Mouse (Mus musculus) MEL (cell line): Measurements from ENCODE around the gene Rnf217. TPM values are rescaled to one million over a fixed set of nuclear protein-coding genes. Genes with fewer than 3 reads are reported as not detected.

Experiments used
- DNase-seq: peaks from one replicate; pipeline ENCODE4 v3.0.0; 2011; ENCODE audit warnings: low read depth, low spot score
- H3K27ac ChIP-seq: 2 replicates; pipeline ENCODE4 v1.5.1; 2012; ENCODE audit warnings: low read depth, mild to moderate bottlenecking, control low read depth, low read length, moderate library complexity; ENCODE audit not compliant: control insufficient read depth
- H3K27me3 ChIP-seq, 2 experiments: fragments of 150-350 bp in 1 of 2; sonication (generic) in 1 of 2; 2 replicates each; pipeline ENCODE4 v1.6.1; 2012; ENCODE audit warnings: low read length in 2 of 2, mild to moderate bottlenecking in 2 of 2, improper control_type of control experiment in 1 of 2, moderate library complexity in 1 of 2; ENCODE audit not compliant: insufficient read depth in 2 of 2, control insufficient read depth in 1 of 2
- H3K36me3 ChIP-seq, 2 experiments: 2 replicates each; pipeline ENCODE4 v1.6.1; 2012 to 2014; ENCODE audit warnings: low read length in 2 of 2, improper control_type of control experiment in 1 of 2, inconsistent platforms in 1 of 2, mild to moderate bottlenecking in 1 of 2; ENCODE audit not compliant: insufficient read depth in 2 of 2, control insufficient read depth in 1 of 2
- H3K4me1 ChIP-seq, 2 experiments: fragments of 150-350 bp in 1 of 2; sonication (generic) in 1 of 2; 2 replicates each; pipeline ENCODE4 v1.6.1; 2012; ENCODE audit warnings: low read length in 2 of 2, improper control_type of control experiment in 1 of 2, mild to moderate bottlenecking in 1 of 2; ENCODE audit not compliant: insufficient read depth in 2 of 2, control insufficient read depth in 1 of 2
- H3K4me3 ChIP-seq, 2 experiments: fragments of 150-350 bp in 1 of 2; sonication (generic) in 1 of 2; 2 replicates each; pipeline ENCODE4 v1.5.1; 2012; ENCODE audit warnings: low read depth in 2 of 2, low read length in 2 of 2, mild to moderate bottlenecking in 2 of 2, moderate library complexity in 2 of 2, control low read depth in 1 of 2, improper control_type of control experiment in 1 of 2; ENCODE audit not compliant: control insufficient read depth in 1 of 2, insufficient read depth in 1 of 2
- H3K79me2 ChIP-seq: 2 replicates; pipeline ENCODE4 v1.6.1; 2012; ENCODE audit warnings: mild to moderate bottlenecking, low read length, moderate library complexity; ENCODE audit not compliant: control insufficient read depth, poor library complexity, insufficient read depth
- H3K9ac ChIP-seq: 2 replicates; pipeline ENCODE4 v1.6.1; 2012; ENCODE audit warnings: low read depth, mild to moderate bottlenecking, control low read depth, low read length, moderate library complexity; ENCODE audit not compliant: control insufficient read depth, poor library complexity, severe bottlenecking
- H3K9me3 ChIP-seq: fragments of 150-350 bp; sonication (generic); replicated peaks from 2 replicates; pipeline ENCODE4 v1.6.1; 2012; ENCODE audit warnings: mild to moderate bottlenecking, low read length, improper control_type of control experiment, moderate library complexity; ENCODE audit not compliant: insufficient read depth
- BHLHE40 ChIP-seq: IDR thresholded peaks from 2 replicates; pipeline ENCODE4 v1.6.1; 2012; ENCODE audit warnings: low read depth, mild to moderate bottlenecking, inconsistent platforms, low read length, improper control_type of control experiment, borderline replicate concordance
- CHD2 ChIP-seq: IDR thresholded peaks from 2 replicates; pipeline ENCODE4 v1.6.1; 2011; ENCODE audit warnings: low read length, improper control_type of control experiment
- E2F4 ChIP-seq: IDR thresholded peaks from 2 replicates; pipeline ENCODE4 v1.6.1; 2011; ENCODE audit warnings: low read depth, low read length, improper control_type of control experiment, borderline replicate concordance
- GABPA ChIP-seq: IDR thresholded peaks from 2 replicates; pipeline ENCODE4 v1.6.1; 2012; ENCODE audit warnings: low read depth, mild to moderate bottlenecking, inconsistent platforms, low read length, improper control_type of control experiment, moderate library complexity
- GATA1 ChIP-seq: IDR thresholded peaks from 2 replicates; pipeline ENCODE4 v1.6.1; 2011; ENCODE audit warnings: low read depth, low read length, improper control_type of control experiment
- MAX ChIP-seq: IDR thresholded peaks from 2 replicates; pipeline ENCODE4 v1.6.1; 2011; ENCODE audit warnings: low read length, improper control_type of control experiment
- MAZ ChIP-seq: IDR thresholded peaks from 2 replicates; pipeline ENCODE4 v1.6.1; 2012; ENCODE audit warnings: low read depth, mild to moderate bottlenecking, inconsistent platforms, low read length, improper control_type of control experiment
- MEF2A ChIP-seq: IDR thresholded peaks from 2 replicates; pipeline ENCODE4 v1.6.1; 2014; ENCODE audit warnings: low read depth, mild to moderate bottlenecking, inconsistent platforms, low read length, improper control_type of control experiment; ENCODE audit not compliant: poor library complexity, insufficient replicate concordance, severe bottlenecking; ENCODE audit errors: extremely low read depth
- MYB ChIP-seq: IDR thresholded peaks from 2 replicates; pipeline ENCODE4 v1.6.1; 2011; ENCODE audit warnings: mild to moderate bottlenecking, low read depth, low read length, improper control_type of control experiment
- NELFE ChIP-seq: IDR thresholded peaks from 2 replicates; pipeline ENCODE4 v1.6.1; 2011; ENCODE audit warnings: low read depth, low read length, improper control_type of control experiment
- POLR2A ChIP-seq, 2 experiments: IDR thresholded peaks; 2 replicates each; pipeline ENCODE4 v1.6.1; 2011 to 2012; ENCODE audit warnings: low read length in 2 of 2, mild to moderate bottlenecking in 2 of 2, control low read depth in 1 of 2, improper control_type of control experiment in 1 of 2, low read depth in 1 of 2, moderate library complexity in 1 of 2; ENCODE audit not compliant: control insufficient read depth in 1 of 2, insufficient read depth in 1 of 2, poor library complexity in 1 of 2
- POLR2AphosphoS2 ChIP-seq: IDR thresholded peaks from 2 replicates; pipeline ENCODE4 v1.6.1; 2011; ENCODE audit warnings: low read length, improper control_type of control experiment
- POLR2AphosphoS5 ChIP-seq: IDR thresholded peaks from 2 replicates; pipeline ENCODE4 v1.6.1; 2012; ENCODE audit warnings: low read depth, borderline replicate concordance, mild to moderate bottlenecking, inconsistent platforms, low read length, moderate library complexity, mixed read lengths
- TBP ChIP-seq: IDR thresholded peaks from 2 replicates; pipeline ENCODE4 v1.8.0; 2011; ENCODE audit warnings: low read depth, low read length, improper control_type of control experiment
- UBTF ChIP-seq: IDR thresholded peaks from 2 replicates; pipeline ENCODE4 v1.6.1; 2012; ENCODE audit warnings: low read depth, mild to moderate bottlenecking, inconsistent platforms, low read length, improper control_type of control experiment, moderate library complexity, borderline replicate concordance; ENCODE audit not compliant: insufficient read depth
- USF1 ChIP-seq: IDR thresholded peaks from 2 replicates; pipeline ENCODE4 v1.6.1; 2014; ENCODE audit warnings: low read depth, mild to moderate bottlenecking, inconsistent platforms, low read length, improper control_type of control experiment, moderate library complexity
- USF2 ChIP-seq, 2 experiments: IDR thresholded peaks; 2 replicates each; pipeline ENCODE4 v1.6.1; 2011 to 2012; ENCODE audit warnings: improper control_type of control experiment in 2 of 2, low read length in 2 of 2, borderline replicate concordance in 1 of 2, inconsistent platforms in 1 of 2, low read depth in 1 of 2, mild to moderate bottlenecking in 1 of 2; ENCODE audit not compliant: insufficient read depth in 1 of 2
- ZC3H11A ChIP-seq: IDR thresholded peaks from 2 replicates; pipeline ENCODE4 v1.6.1; 2012; ENCODE audit warnings: low read depth, mild to moderate bottlenecking, inconsistent platforms, low read length, improper control_type of control experiment
- ZKSCAN1 ChIP-seq: IDR thresholded peaks from 2 replicates; pipeline ENCODE4 v1.6.1; 2012; ENCODE audit warnings: low read depth, mild to moderate bottlenecking, inconsistent platforms, low read length, improper control_type of control experiment, moderate library complexity
- polyA plus RNA-seq, 2 experiments: library from polyadenylated mRNA; stranded (reverse) in 1 of 2; unstranded in 1 of 2; fragments of >175 nt in 1 of 2; fragments of >200 nt in 1 of 2; gene quantifications; 2 replicates each; pipeline versions ENCODE4 v1.2.1 to v1.2.4; 2012; ENCODE audit warnings: low replicate concordance in 2 of 2, low read depth in 1 of 2; ENCODE audit not compliant: insufficient read length in 2 of 2, insufficient read depth in 1 of 2, missing spikeins in 1 of 2
- total RNA-seq: library from RNA; depleted of rRNA; stranded (reverse); fragments of 300-350 nt; gene quantifications from 2 replicates; pipeline ENCODE4 v1.2.3, GENCODE M21; 2012

Rnf217 gene
- total and polyA plus RNA-seq, 3 experiments = not detected

- TF ChIP-seq GABPA (no peak), MAZ (no peak), UBTF (no peak), CHD2 (no peak), BHLHE40 (no peak), ZC3H11A (no peak), TBP (no peak), NELFE (no peak), GATA1 (no peak), MAX (no peak), USF1 (no peak), MYB (no peak), E2F4 (no peak), ZKSCAN1 (no peak), POLR2AphosphoS5 (no peak), POLR2A (IDR thresholded peaks at IDR 0.05; ENCODE audit: control insufficient read depth in 1 of 2, insufficient read depth in 1 of 2, low read depth in 1 of 2, low read length in 2 of 2, poor library complexity in 1 of 2) (no peak), MEF2A (no peak)
- TF ChIP-seq, all 39 proteins: peak for 0
- no peaks in the 10 kb centered on the region for H3K4me1 ChIP-seq
- H3K4me3 ChIP-seq = no peak overlapping the region
- H3K9ac ChIP-seq = no peak overlapping the region
- no peaks in the 10 kb centered on the region for H3K27me3 ChIP-seq
- no peak overlapping the region for H3K27ac ChIP-seq
- no peak for DNase-seq
- no peaks in the 10 kb centered on the region for H3K9me3 ChIP-seq
- H3K79me2 ChIP-seq = no peaks in the 10 kb centered on the region
- H3K36me3 ChIP-seq = no peaks in the 10 kb centered on the region
Measured at GRCm38 (mm10) chr10:31596804-31597203, 12.2 kb downstream of the Rnf217 start.

- no peak overlapping the region for H3K4me3 ChIP-seq
- no peaks in the 10 kb centered on the region for H3K27me3 ChIP-seq
- DNase-seq = no peak
- H3K79me2 ChIP-seq = no peaks in the 10 kb centered on the region
- no peaks in the 10 kb centered on the region for H3K36me3 ChIP-seq
- H3K4me1 ChIP-seq = no peaks in the 10 kb centered on the region
- H3K9me3 ChIP-seq = no peaks in the 10 kb centered on the region
- no peak overlapping the region for H3K9ac ChIP-seq
- no peak overlapping the region for H3K27ac ChIP-seq
- no peak for TF ChIP-seq POLR2A (IDR thresholded peaks at IDR 0.05; ENCODE audit: control insufficient read depth in 1 of 2, insufficient read depth in 1 of 2, low read depth in 1 of 2, low read length in 2 of 2, poor library complexity in 1 of 2)
- TF ChIP-seq POLR2AphosphoS2 = no peak
- no peak for TF ChIP-seq MYB
- no peak for TF ChIP-seq USF2 (IDR thresholded peaks at IDR 0.05; ENCODE audit: borderline replicate concordance in 1 of 2, insufficient read depth in 1 of 2, low read depth in 1 of 2, low read length in 2 of 2)
- TF ChIP-seq ZKSCAN1 = no peak
- TF ChIP-seq CHD2 = no peak
- no peak for TF ChIP-seq GATA1
Measured at GRCm38 (mm10) chr10:31595326-31595725, 13.7 kb downstream of the Rnf217 start.
